Mouse (Mus musculus) neural tube, embryonic 11.5 days (tissue): ENCODE data around the gene Cypt12. TPM values are rescaled to one million over a fixed set of nuclear protein-coding genes. Genes with fewer than 3 reads are reported as not detected.

Source experiments
- ATAC-seq: fragments of 200-750 bp; cut with Nextera tagmentation; 2 replicates; pipeline ENCODE4 v1.8.0; 2017; ENCODE audit warnings: moderate number of reproducible peaks, mild to moderate bottlenecking, moderate TSS enrichment, moderate library complexity; ENCODE audit not compliant: insufficient read depth, low FRiP score, low TSS enrichment
- DNase-seq: peaks from one replicate; pipeline ENCODE4 v3.0.0-alpha.2; 2015; ENCODE audit warnings: low spot score
- H3K27ac ChIP-seq: fragments of 300-500 bp; sonication (generic); 2 replicates; pipeline ENCODE4 v1.5.1; 2014; ENCODE audit warnings: low read depth, mild to moderate bottlenecking, low read length
- H3K27me3 ChIP-seq: fragments of 300-500 bp; sonication (generic); 2 replicates; pipeline ENCODE4 v1.6.1; 2014; ENCODE audit warnings: mild to moderate bottlenecking, low read length, mixed read lengths; ENCODE audit not compliant: control insufficient read depth, insufficient read depth
- H3K36me3 ChIP-seq: fragments of 300-500 bp; sonication (generic); 2 replicates; pipeline ENCODE4 v1.6.1; 2014; ENCODE audit warnings: mild to moderate bottlenecking, low read length, moderate library complexity, mixed read lengths; ENCODE audit not compliant: control insufficient read depth, insufficient read depth
- H3K4me1 ChIP-seq: fragments of 300-500 bp; sonication (generic); 2 replicates; pipeline ENCODE4 v1.6.1; 2014; ENCODE audit warnings: low read length, mixed read lengths; ENCODE audit not compliant: control insufficient read depth, insufficient read depth
- H3K4me2 ChIP-seq: fragments of 300-500 bp; sonication (generic); 2 replicates; pipeline ENCODE4 v1.6.1; 2014; ENCODE audit warnings: low read depth, mild to moderate bottlenecking, moderate library complexity
- H3K4me3 ChIP-seq: fragments of 300-500 bp; sonication (generic); 2 replicates; pipeline ENCODE4 v1.5.1; 2014; ENCODE audit warnings: low read depth, low read length
- H3K9ac ChIP-seq: fragments of 300-500 bp; sonication (generic); 2 replicates; pipeline ENCODE4 v1.6.1; 2014; ENCODE audit warnings: mild to moderate bottlenecking, low read length
- H3K9me3 ChIP-seq: fragments of 300-500 bp; sonication (generic); 2 replicates; pipeline ENCODE4 v1.6.1; 2016; ENCODE audit warnings: low read length; ENCODE audit not compliant: control insufficient read depth
- WGBS: fragments of 180-500 bp; shearing (Covaris S2); extraction: QIAGEN DNeasy Blood & Tissue Kit; methylation state at CpG from one replicate; pipeline ENCODE4 v1.1.7; 2014; 5-methylcytosine and 5-hydroxymethylcytosine counted together
- polyA plus RNA-seq: library from polyadenylated mRNA; unstranded; fragments of >200 nt; fragmentation: Nextera tagmentation; extraction: Ambion mirVana; gene quantifications from 2 replicates; pipeline ENCODE4 v1.2.1, GENCODE M21; 2014

Cypt12 gene
- not detected in 2 replicates for polyA plus RNA-seq

GRCm38 (mm10) chr3:17948299-17948698, at the start of gene Cypt12:
TSS of gene Cypt12 (plus strand) at chr3:17948410.
- WGBS: 96% methylated on average over 13 of the region's 13 CpGs
- ATAC-seq: no peak
- H3K9ac ChIP-seq: no peak within 1 kb of the TSS

GRCm38 (mm10) chr3:17913796-17914195, 34.4 kb upstream of the Cypt12 start:
- Histone ChIP-seq H3K27ac (no peak overlapping the region), H3K27me3 (no peaks in the 10 kb centered on the region), H3K9me3 (no peaks in the 10 kb centered on the region), H3K36me3 (no peaks in the 10 kb centered on the region), H3K9ac (no peak overlapping the region), H3K4me3 (no peak overlapping the region), H3K4me1 (no peaks in the 10 kb centered on the region), H3K4me2 (no peak overlapping the region)
- no peak for DNase-seq
- ATAC-seq: no peak

More at GRCm38 (mm10) chr3:17948299-17948698, at the start of gene Cypt12:
- DNase-seq: no peak
- H3K27ac ChIP-seq: no peak within 1 kb of the TSS
- no peaks in the 10 kb centered on the region for H3K4me1 ChIP-seq
- H3K36me3 ChIP-seq: no peaks in the 10 kb centered on the region
- no peak within 1 kb of the TSS for H3K4me3 ChIP-seq
- no peak within 1 kb of the TSS for H3K4me2 ChIP-seq
- H3K27me3 ChIP-seq: no peaks in the 10 kb centered on the region
- no peaks in the 10 kb centered on the region for H3K9me3 ChIP-seq

- H3K27me3 ChIP-seq: no peaks in the 10 kb centered on the region
- H3K9ac ChIP-seq: no peak overlapping the region
- H3K36me3 ChIP-seq: no peaks in the 10 kb centered on the region
- 88% methylated on average over 2 of the region's 2 CpGs for WGBS
- H3K4me3 ChIP-seq: no peak overlapping the region
- no peak for ATAC-seq
- no peak overlapping the region for H3K4me2 ChIP-seq
- H3K4me1 ChIP-seq: no peaks in the 10 kb centered on the region
- no peak overlapping the region for H3K27ac ChIP-seq
- no peak for DNase-seq
- H3K9me3 ChIP-seq: no peaks in the 10 kb centered on the region
These were observed 8.0 kb upstream of the Cypt12 start for GRCm38 (mm10) chr3:17940206-17940605.
